11 mouse cellular contexts compared by ENCODE assay signal in the genomic region with DNA sequence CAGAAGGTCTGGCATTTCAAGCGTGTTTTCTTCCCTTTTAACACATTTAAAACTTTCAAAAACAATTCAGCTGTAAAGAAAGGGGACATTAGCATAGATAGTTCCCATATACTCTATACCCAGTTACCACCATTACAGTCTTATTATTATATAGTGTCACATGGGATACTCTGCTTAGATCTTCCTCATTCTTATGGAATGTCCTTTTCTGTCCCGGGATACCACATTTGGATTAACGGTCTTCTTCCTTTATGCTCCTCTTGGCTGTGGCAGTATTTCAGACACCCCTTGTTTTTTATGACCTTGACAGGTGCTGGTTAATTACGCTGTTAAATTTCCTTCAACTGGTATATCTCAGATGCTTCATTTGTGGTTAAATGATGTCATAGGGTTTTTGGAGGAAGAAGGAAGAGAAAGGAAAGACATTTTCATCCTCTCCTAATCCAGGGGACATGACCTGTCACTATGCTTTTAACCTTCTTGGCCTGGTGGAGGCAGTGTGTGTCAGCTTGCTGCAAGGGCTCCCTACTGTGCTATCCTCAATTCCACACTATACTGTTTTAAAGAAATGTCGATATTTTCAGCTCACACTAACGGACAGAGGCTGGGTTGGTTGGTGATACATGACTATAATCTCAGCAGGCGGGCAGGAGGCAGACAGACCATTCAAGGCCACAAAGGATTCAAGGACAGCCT. TPM values are rescaled to one million over a fixed set of nuclear protein-coding genes. Genes with fewer than 3 reads are reported as not detected.
DNase-seq lines count a peak whose midpoint lies in the region; ATAC-seq and TF ChIP-seq lines count a peak whose summit lies in the region.
"Had no signal": no experiment of that assay in that cellular context is flagged by ENCODE, and none has a peak within 500 bp of the region (broad histone marks: within the 10 kb centered on the region; RNA-seq: fewer than 3 reads in every experiment).

No protein-coding gene starts in this region.

- in situ Hi-C loops in CH12.LX (cut with MboI; ENCODE audit: low pct_ligation_motif_present, low pct_unique_long_range_greater_than_20kb, low sequenced_read_pairs), result no loop called here

- TF ChIP-seq EP300 in CH12.LX (IDR thresholded peaks at IDR 0.05; ENCODE audit: low read length), result no peak

- peaks cover 7% of the 10 kb centered on the region; the same call in 1 of the 2 replicates for H3K9me3 ChIP-seq in heart, embryonic 13.5 days
- no peaks in the 10 kb centered on the region for H3K9me3 ChIP-seq in CH12.LX (replicated peaks; ENCODE audit: low read length)
- no peaks in the 10 kb centered on the region for H3K9me3 ChIP-seq in forebrain, embryonic 11.5 days (ENCODE audit: control insufficient read depth, low read length)
- no peaks in the 10 kb centered on the region; the same call in 1 of the 2 replicates for H3K9me3 ChIP-seq in midbrain, embryonic 10.5 days (replicated peaks)

- no peak for TF ChIP-seq POLR2A in CH12.LX (IDR thresholded peaks at IDR 0.05; ENCODE audit: low read depth, low read length)

- peak; percentile 77 for TF ChIP-seq RAD21 in CH12.LX (IDR thresholded peaks at IDR 0.05; ENCODE audit: low read depth, low read length)

- 52% methylated on average over 7 of the region's 7 CpGs for WGBS in heart, embryonic 13.5 days
- WGBS in forebrain, embryonic 11.5 days, result 57% methylated on average over 7 of the region's 7 CpGs
- 64% methylated on average over 7 of the region's 7 CpGs for WGBS in midbrain, embryonic 10.5 days

- H3K36me3 ChIP-seq in heart, embryonic 13.5 days, result no peaks in the 10 kb centered on the region
- H3K36me3 ChIP-seq in CH12.LX (replicated peaks in 1 of 2; ENCODE audit: control insufficient read depth in 1 of 2, insufficient read depth in 1 of 2, low read length in 1 of 2), result peaks cover 0 to 2% of the 10 kb centered on the region in 2 experiments
- no peaks in the 10 kb centered on the region for H3K36me3 ChIP-seq in forebrain, embryonic 11.5 days (ENCODE audit: control insufficient read depth, insufficient read depth, low read length)
- H3K36me3 ChIP-seq in midbrain, embryonic 10.5 days, result peaks cover 34% of the 10 kb centered on the region

- TF ChIP-seq CTCF in CH12.LX (conservative IDR thresholded peaks at IDR 0.05 in 1 of 2, IDR thresholded peaks at IDR 0.05 in 1 of 2; ENCODE audit: low read depth in 2 of 2, low read length in 2 of 2), result peak in 1 of 2 experiments; percentile 78; a peak in 2 of 4 replicates

- dilution Hi-C loops in CH12.LX (cut with MboI; ENCODE audit: extremely low pct_ligation_motif_present, extremely low pct_unique_long_range_greater_than_20kb, low sequenced_read_pairs), result no loop called here

- no peaks in the 10 kb centered on the region for H3K79me2 ChIP-seq in CH12.LX (replicated peaks; ENCODE audit: control insufficient read depth, extremely low read depth, insufficient read depth, poor library complexity, severe bottlenecking)

- DNase-seq in heart, postnatal 36 days, result no peak
- no peak for DNase-seq in CH12.LX (ENCODE audit: extremely low read depth)
- no peak for DNase-seq in forebrain, embryonic 11.5 days (ENCODE audit: low spot score)
- DNase-seq in midbrain, embryonic 10.5 days (ENCODE audit: low spot score), result no peak
- DNase-seq in thymus, postnatal 25 days, result no peak
- no peak for DNase-seq in right cerebral cortex, postnatal 14 days
- DNase-seq in gastrocnemius, postnatal 10 days, result no peak
- DNase-seq: cerebellum, adult 8-10 months; gastrocnemius, postnatal 36 days had no signal

- no peak for ATAC-seq in heart, embryonic 13.5 days (ENCODE audit: extremely low read depth, insufficient number of reproducible peaks, low FRiP score, low TSS enrichment)
- ATAC-seq in forebrain, embryonic 11.5 days (replicated peaks; ENCODE audit: low FRiP score), result no peak

- H3K4me3 ChIP-seq in heart, embryonic 13.5 days, result no peak overlapping the region; the same call in 1 of the 2 replicates
- no peak overlapping the region for H3K4me3 ChIP-seq in CH12.LX (replicated peaks in 1 of 3; ENCODE audit: low read depth in 2 of 3, low read length in 2 of 3, poor library complexity in 1 of 3)
- peak overlapping the region; percentile 68 for H3K4me3 ChIP-seq in forebrain, embryonic 11.5 days (ENCODE audit: low read depth, low read length)
- H3K4me3 ChIP-seq in midbrain, embryonic 10.5 days, result peak overlapping the region; percentile 85

- no peak overlapping the region for H3K9ac ChIP-seq in heart, embryonic 13.5 days
- no peak overlapping the region for H3K9ac ChIP-seq in CH12.LX (ENCODE audit: insufficient read depth, low read depth)
- H3K9ac ChIP-seq in forebrain, embryonic 11.5 days (ENCODE audit: low read length), result no peak overlapping the region

- peaks cover 8% of the 10 kb centered on the region for H3K4me1 ChIP-seq in heart, embryonic 13.5 days
- H3K4me1 ChIP-seq in CH12.LX (ENCODE audit: control insufficient read depth in 1 of 2, insufficient read depth in 2 of 2), result no peaks in the 10 kb centered on the region
- H3K4me1 ChIP-seq in forebrain, embryonic 11.5 days (replicated peaks; ENCODE audit: control insufficient read depth, insufficient read depth, low read length), result peaks cover 2% of the 10 kb centered on the region; the same call in 1 of the 2 replicates
- peaks cover 29% of the 10 kb centered on the region for H3K4me1 ChIP-seq in midbrain, embryonic 10.5 days

- H3K4me2 ChIP-seq in heart, embryonic 13.5 days, result peak overlapping the region; percentile 94; the same call in 1 of the 2 replicates
- no peak overlapping the region for H3K4me2 ChIP-seq in CH12.LX (ENCODE audit: insufficient read depth, low read depth, poor library complexity, severe bottlenecking)
- peak overlapping the region; percentile 71 for H3K4me2 ChIP-seq in forebrain, embryonic 11.5 days (ENCODE audit: low read depth, low read length, severe bottlenecking)

- no peak overlapping the region for H3K27ac ChIP-seq in heart, embryonic 13.5 days (replicated peaks)
- no peak overlapping the region for H3K27ac ChIP-seq in CH12.LX (ENCODE audit: insufficient read depth, low read depth)
- no peak overlapping the region for H3K27ac ChIP-seq in forebrain, embryonic 11.5 days (ENCODE audit: low read depth, low read length)
- no peak overlapping the region for H3K27ac ChIP-seq in midbrain, embryonic 10.5 days (replicated peaks)
- H3K27ac ChIP-seq: macrophage had no signal

- intact Hi-C loops in heart, postnatal 36 days (cut with DNase I), result loop anchor here (2.0 kb wide), 1 partner anchor 41 kb away; no protein-coding TSS in a partner anchor

- H3K27me3 ChIP-seq in heart, embryonic 13.5 days (replicated peaks), result peaks cover 20% of the 10 kb centered on the region
- no peaks in the 10 kb centered on the region for H3K27me3 ChIP-seq in CH12.LX (replicated peaks)
- H3K27me3 ChIP-seq in forebrain, embryonic 11.5 days (ENCODE audit: control insufficient read depth, insufficient read depth, low read length), result no peaks in the 10 kb centered on the region
- no peaks in the 10 kb centered on the region for H3K27me3 ChIP-seq in midbrain, embryonic 10.5 days (ENCODE audit: low read depth, poor library complexity, severe bottlenecking)

TF ChIP-seq in CH12.LX, 34 proteins besides CTCF, POLR2A, EP300 and RAD21:
- TF ChIP-seq BHLHE40 (IDR thresholded peaks at IDR 0.05; ENCODE audit: low read depth, low read length), result no peak
- no peak for TF ChIP-seq RCOR1 (conservative IDR thresholded peaks at IDR 0.05; ENCODE audit: low read depth, low read length)
- peak; percentile 69 for TF ChIP-seq SMC3 (IDR thresholded peaks at IDR 0.05; ENCODE audit: low read depth, low read length)
- TF ChIP-seq MAX (IDR thresholded peaks at IDR 0.05; ENCODE audit: low read length), result 0 out of 2 replicates have a peak, but pooled peaks have one; percentile 35

RNA-seq across cellular contexts. Expression of gene Jam2, which starts 2.3 kb away (rescaled TPM):
- polyA plus RNA-seq in heart, embryonic 13.5 days (2015; fragmentation: Nextera tagmentation; extraction: Ambion mirVana), result 4.5 and 6.4 TPM in 2 replicates
- 10 to 100 TPM; 73.3 to 74.4 TPM for total RNA-seq in heart, postnatal 36 days (2021)
- total RNA-seq in CH12.LX (2012; rRNA removed) (0.08 TPM in 2 replicates), CH12.LX (2014; rRNA removed) (not detected in 2 replicates)
- 0.09 and 0.10 TPM in 2 replicates for polyA plus RNA-seq in CH12.LX (2012; ENCODE audit: insufficient read length, low read depth)
- polyA plus RNA-seq in forebrain, embryonic 11.5 days (2014; fragmentation: Nextera tagmentation; extraction: Ambion mirVana), result 51.5 and 54.0 TPM in 2 replicates
- polyA plus RNA-seq in midbrain, embryonic 10.5 days (2016; fragmentation: Nextera tagmentation; extraction: Ambion mirVana), result 53.0 and 67.8 TPM in 2 replicates
- total RNA-seq in gastrocnemius, postnatal 10 days (2021), result 10 to 100 TPM; 24.3 to 25.4 TPM
- polyA plus RNA-seq: macrophage had no signal

RNA-seq across cellular contexts. Expression of gene Mrpl39, which starts 40.7 kb away (rescaled TPM):
- 45.7 and 51.4 TPM in 2 replicates for polyA plus RNA-seq in heart, embryonic 13.5 days (2015; fragmentation: Nextera tagmentation; extraction: Ambion mirVana)
- total RNA-seq in heart, postnatal 36 days (2021), result 10 to 100 TPM; 39.5 to 45.6 TPM
- 123 and 128 TPM in 2 replicates for total RNA-seq in CH12.LX (2012; rRNA removed)
- total RNA-seq in CH12.LX (2014; rRNA removed), result 110 and 112 TPM in 2 replicates
- polyA plus RNA-seq in CH12.LX (2012; ENCODE audit: insufficient read length, low read depth), result 97.4 and 102 TPM in 2 replicates
- polyA plus RNA-seq in forebrain, embryonic 11.5 days (2014; fragmentation: Nextera tagmentation; extraction: Ambion mirVana), result 52.2 and 54.2 TPM in 2 replicates
- polyA plus RNA-seq in midbrain, embryonic 10.5 days (2016; fragmentation: Nextera tagmentation; extraction: Ambion mirVana), result 58.6 and 62.4 TPM in 2 replicates
- 10 to 100 TPM; 22.6 TPM for total RNA-seq in gastrocnemius, postnatal 10 days (2021)

RNA-seq across cellular contexts. Expression of gene Gabpa, which starts 58.5 kb away (rescaled TPM):
- 28.0 and 30.1 TPM in 2 replicates for polyA plus RNA-seq in heart, embryonic 13.5 days (2015; fragmentation: Nextera tagmentation; extraction: Ambion mirVana)
- total RNA-seq in heart, postnatal 36 days (2021), result 10 to 100 TPM; 37.0 to 47.7 TPM
- 44.3 and 50.2 TPM in 2 replicates for total RNA-seq in CH12.LX (2012; rRNA removed)
- 77.0 and 82.8 TPM in 2 replicates for total RNA-seq in CH12.LX (2014; rRNA removed)
- 82.8 and 85.2 TPM in 2 replicates for polyA plus RNA-seq in CH12.LX (2012; ENCODE audit: insufficient read length, low read depth)
- 45.7 and 46.3 TPM in 2 replicates for polyA plus RNA-seq in forebrain, embryonic 11.5 days (2014; fragmentation: Nextera tagmentation; extraction: Ambion mirVana)
- polyA plus RNA-seq in midbrain, embryonic 10.5 days (2016; fragmentation: Nextera tagmentation; extraction: Ambion mirVana), result 35.5 and 37.5 TPM in 2 replicates
- total RNA-seq in gastrocnemius, postnatal 10 days (2021), result 10 to 100 TPM; 29.3 to 35.7 TPM

RNA-seq across cellular contexts. Expression of gene Atp5j, which starts 59.2 kb away (rescaled TPM):
- polyA plus RNA-seq in heart, embryonic 13.5 days (2015; fragmentation: Nextera tagmentation; extraction: Ambion mirVana), result 1,442 and 1,666 TPM in 2 replicates
- 1,000 to 10,000 TPM; 1,830 to 1,915 TPM for total RNA-seq in heart, postnatal 36 days (2021)
- total RNA-seq in CH12.LX (2012; rRNA removed), result 223 and 264 TPM in 2 replicates
- total RNA-seq in CH12.LX (2014; rRNA removed), result 277 and 315 TPM in 2 replicates
- 485 and 620 TPM in 2 replicates for polyA plus RNA-seq in CH12.LX (2012; ENCODE audit: insufficient read length, low read depth)
- 744 and 785 TPM in 2 replicates for polyA plus RNA-seq in forebrain, embryonic 11.5 days (2014; fragmentation: Nextera tagmentation; extraction: Ambion mirVana)
- 818 and 827 TPM in 2 replicates for polyA plus RNA-seq in midbrain, embryonic 10.5 days (2016; fragmentation: Nextera tagmentation; extraction: Ambion mirVana)
- total RNA-seq in gastrocnemius, postnatal 10 days (2021), result 1,000 to 10,000 TPM in 1 of 2 experiments, 100 to 1,000 TPM in 1; 958 to 1,126 TPM

Comparison
In these comparisons a context has a peak if more than half of its experiments do, and no peak if none do; other contexts are left out.
1. H3K4me3 ChIP-seq: peak in forebrain, embryonic 11.5 days (single experiment) and midbrain, embryonic 10.5 days (single experiment); none in heart, embryonic 13.5 days (single experiment) and CH12.LX (0 of 3).